Mouse (Mus musculus) kidney, postnatal 36 days (tissue): ENCODE measurements at regions not wholly inside any gene's neighbourhood (a gene's known extent, or its start where the extent isn't known, plus 50 kb on each side); places are given as distances from the start of the nearest gene placed in this dataset.

Experiments
- DNase-seq, 2 experiments: peaks; one replicate each; pipeline ENCODE4 v3.0.0; 2021 to 2022; ENCODE audit warnings: mixed read lengths in 2 of 2

- no peak for DNase-seq
Observed at GRCm38 (mm10) chr2:171800511-171801268, 242.6 kb downstream of the Cbln4 start.

- DNase-seq: no peak
Observed at GRCm38 (mm10) chr2:171799351-171799750, 243.9 kb downstream of the Cbln4 start.

- no peak for DNase-seq
Observed at GRCm38 (mm10) chr2:171790686-171791085, 252.6 kb downstream of the Cbln4 start.

GRCm38 (mm10) chr2:171766193-171766930 lies 276.9 kb downstream of the Cbln4 start:
- DNase-seq: no peak

- no peak for DNase-seq
Observed at GRCm38 (mm10) chr2:171765071-171765470, 278.2 kb downstream of the Cbln4 start.

GRCm38 (mm10) chr2:171753502-171753901 lies 289.8 kb downstream of the Cbln4 start:
- DNase-seq: no peak

- no peak for DNase-seq
Observed at GRCm38 (mm10) chr2:171747162-171747561, 296.1 kb downstream of the Cbln4 start.

GRCm38 (mm10) chr2:171743111-171743510 lies 300.2 kb downstream of the Cbln4 start:
- no peak for DNase-seq

GRCm38 (mm10) chr2:171742706-171743105 lies 300.6 kb downstream of the Cbln4 start:
- no peak for DNase-seq

GRCm38 (mm10) chr2:171737761-171738160 lies 305.5 kb downstream of the Cbln4 start:
- DNase-seq: no peak

GRCm38 (mm10) chr2:171735061-171735490 lies 308.2 kb downstream of the Cbln4 start:
- DNase-seq: no peak

- peak; percentile 8 to 14 for DNase-seq
Observed at GRCm38 (mm10) chr2:171734634-171734987, 308.7 kb downstream of the Cbln4 start.

GRCm38 (mm10) chr2:171733965-171734633 lies 309.2 kb downstream of the Cbln4 start:
- DNase-seq: no peak

- DNase-seq: no peak
Observed at GRCm38 (mm10) chr2:171719269-171719668, 324.0 kb downstream of the Cbln4 start.

- no peak for DNase-seq
Observed at GRCm38 (mm10) chr2:171718855-171719254, 324.4 kb downstream of the Cbln4 start.

- DNase-seq: no peak
Observed at GRCm38 (mm10) chr2:171712816-171713570, 330.3 kb downstream of the Cbln4 start.

GRCm38 (mm10) chr2:171693526-171693925 lies 349.7 kb downstream of the Cbln4 start:
- DNase-seq: no peak

- DNase-seq: no peak
Observed at GRCm38 (mm10) chr2:171690781-171691180, 352.5 kb downstream of the Cbln4 start.

- DNase-seq: no peak
Observed at GRCm38 (mm10) chr2:171689102-171689501, 354.2 kb downstream of the Cbln4 start.

GRCm38 (mm10) chr2:171677998-171678397 lies 365.3 kb downstream of the Cbln4 start:
- peak in 1 of 2 experiments; percentile 10 for DNase-seq

- DNase-seq: no peak
Observed at GRCm38 (mm10) chr2:171677128-171677527, 366.1 kb downstream of the Cbln4 start.

- no peak for DNase-seq
Observed at GRCm38 (mm10) chr2:171676083-171676482, 367.2 kb downstream of the Cbln4 start.

- DNase-seq: no peak
Observed at GRCm38 (mm10) chr2:171675411-171675810, 367.9 kb downstream of the Cbln4 start.
